ENCODE assay signal across 8 mouse cellular contexts in the genomic region with DNA sequence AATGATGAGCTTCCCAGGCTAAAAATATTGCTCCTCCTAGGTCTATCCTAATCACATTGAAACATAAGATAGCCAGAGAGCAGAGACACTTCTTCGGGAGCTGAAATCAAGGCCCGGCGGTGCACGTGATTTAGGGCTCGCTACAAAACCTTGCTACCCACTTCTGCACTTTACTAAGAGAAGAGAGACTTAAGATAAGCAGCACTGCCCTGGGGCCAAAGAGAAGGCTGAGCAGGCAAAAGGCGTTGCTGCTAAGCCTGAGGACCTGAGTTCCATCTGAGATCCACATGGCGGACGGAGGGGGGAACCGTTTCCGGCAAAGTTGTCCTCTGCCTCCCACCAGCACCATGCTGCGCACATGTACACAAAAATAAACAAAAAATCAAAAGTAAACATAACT. TPM values are rescaled to one million over a fixed set of nuclear protein-coding genes. Genes with fewer than 3 reads are reported as not detected.
DNase-seq lines count a peak whose midpoint lies in the region; ATAC-seq and TF ChIP-seq lines count a peak whose summit lies in the region.

No protein-coding gene starts in this region.

- WGBS in embryonic facial prominence, embryonic 11.5 days: 13% methylated on average over 11 of the region's 11 CpGs
- WGBS in intestine, embryonic 16.5 days: 10% methylated on average over 11 of the region's 11 CpGs
- 28% methylated on average over 11 of the region's 11 CpGs for WGBS in neural tube, embryonic 12.5 days

- H3K4me1 ChIP-seq in embryonic facial prominence, embryonic 11.5 days (ENCODE audit: control insufficient read depth, insufficient read depth, low read length): no peaks in the 10 kb centered on the region
- peaks cover 9% of the 10 kb centered on the region for H3K4me1 ChIP-seq in intestine, embryonic 16.5 days (ENCODE audit: control insufficient read depth, insufficient read depth, low read length)
- H3K4me1 ChIP-seq in neural tube, embryonic 12.5 days: peaks cover 16% of the 10 kb centered on the region

- H3K4me3 ChIP-seq in left cerebral cortex, adult 2 months: peak overlapping the region; percentile 97
- H3K4me3 ChIP-seq in embryonic facial prominence, embryonic 11.5 days (ENCODE audit: low read depth, low read length): peak overlapping the region; percentile 66
- H3K4me3 ChIP-seq in intestine, embryonic 16.5 days (ENCODE audit: low read length): peak overlapping the region; percentile 80
- peak overlapping the region; percentile 96 for H3K4me3 ChIP-seq in neural tube, embryonic 12.5 days

- H3K9me3 ChIP-seq in embryonic facial prominence, embryonic 11.5 days (replicated peaks; ENCODE audit: control insufficient read depth, low read length): no peaks in the 10 kb centered on the region
- no peaks in the 10 kb centered on the region for H3K9me3 ChIP-seq in intestine, embryonic 16.5 days (ENCODE audit: control insufficient read depth, low read length)
- no peaks in the 10 kb centered on the region for H3K9me3 ChIP-seq in neural tube, embryonic 12.5 days

- no peak for ATAC-seq in embryonic facial prominence, embryonic 11.5 days (replicated peaks; ENCODE audit: insufficient number of reproducible peaks, low FRiP score, low TSS enrichment, low read depth)
- ATAC-seq in intestine, embryonic 16.5 days: 0 out of 2 replicates have a peak, but pooled peaks have one; percentile 4
- ATAC-seq in neural tube, embryonic 12.5 days (ENCODE audit: low FRiP score, low read depth): no peak
- no peak for ATAC-seq in frontal cortex, adult (ENCODE audit: low TSS enrichment)

- H3K9ac ChIP-seq in embryonic facial prominence, embryonic 11.5 days (replicated peaks; ENCODE audit: low read length): peak overlapping the region; percentile 88
- H3K9ac ChIP-seq in intestine, embryonic 16.5 days (ENCODE audit: low read depth, low read length): peak overlapping the region; percentile 85
- peak overlapping the region; percentile 89 for H3K9ac ChIP-seq in neural tube, embryonic 12.5 days

- H3K27ac ChIP-seq in left cerebral cortex, adult 2 months: no peak overlapping the region; the same call in 1 of the 2 replicates
- no peak overlapping the region for H3K27ac ChIP-seq in embryonic facial prominence, embryonic 11.5 days (replicated peaks; ENCODE audit: low read depth, low read length)
- peak overlapping the region; percentile 47 for H3K27ac ChIP-seq in intestine, embryonic 16.5 days (ENCODE audit: low read length)
- H3K27ac ChIP-seq in neural tube, embryonic 12.5 days: no peak overlapping the region

- no peaks in the 10 kb centered on the region; the same call in 1 of the 2 replicates for H3K36me3 ChIP-seq in embryonic facial prominence, embryonic 11.5 days (replicated peaks; ENCODE audit: control insufficient read depth, insufficient read depth, low read depth, low read length)
- no peaks in the 10 kb centered on the region for H3K36me3 ChIP-seq in intestine, embryonic 16.5 days (ENCODE audit: control insufficient read depth, insufficient read depth, low read length)
- H3K36me3 ChIP-seq in neural tube, embryonic 12.5 days: no peaks in the 10 kb centered on the region; the same call in 1 of the 2 replicates

- H3K27me3 ChIP-seq in embryonic facial prominence, embryonic 11.5 days (ENCODE audit: control insufficient read depth, insufficient read depth, low read length): no peaks in the 10 kb centered on the region
- no peaks in the 10 kb centered on the region for H3K27me3 ChIP-seq in intestine, embryonic 16.5 days (replicated peaks; ENCODE audit: control insufficient read depth, insufficient read depth, low read length)
- no peaks in the 10 kb centered on the region for H3K27me3 ChIP-seq in neural tube, embryonic 12.5 days (replicated peaks)

- peak overlapping the region; percentile 90 for H3K4me2 ChIP-seq in embryonic facial prominence, embryonic 11.5 days (ENCODE audit: low read depth, low read length)
- H3K4me2 ChIP-seq in intestine, embryonic 16.5 days (ENCODE audit: low read depth, low read length): peak overlapping the region; percentile 86
- H3K4me2 ChIP-seq in neural tube, embryonic 12.5 days (replicated peaks): peak overlapping the region; percentile 93

- no peak for TF ChIP-seq CTCF in left cerebral cortex, adult 2 months (IDR thresholded peaks at IDR 0.05)

- intact Hi-C loops in left cerebral cortex, adult 2 months (cut with DNase I): no loop called here

- no peak for DNase-seq in left cerebral cortex, adult 2 months (ENCODE audit: extremely low spot score in 1 of 2, low spot score in 2 of 2)
- DNase-seq in left cerebral cortex, adult 8-10 months (ENCODE audit: low spot score in 2 of 2): no peak
- DNase-seq in embryonic facial prominence, embryonic 11.5 days (ENCODE audit: low spot score): no peak
- DNase-seq in frontal cortex, postnatal 10 days (ENCODE audit: low spot score in 2 of 2): no peak
- DNase-seq in thymus, postnatal 25 days: no peak

RNA-seq across cellular contexts. Expression of a gene that starts 1.1 kb away (rescaled TPM):
- total RNA-seq in left cerebral cortex, adult 2 months (2021): 10 to 100 TPM; 49.3 to 50.4 TPM
- 10 to 100 TPM; 51.7 to 61.3 (median 59.2) TPM for total RNA-seq in left cerebral cortex, adult 8-10 months (2022)
- 29.0 and 33.1 TPM in 2 replicates for polyA plus RNA-seq in embryonic facial prominence, embryonic 11.5 days (2014; fragmentation: Nextera tagmentation; extraction: Ambion mirVana)
- 63.3 and 64.3 TPM in 2 replicates for polyA plus RNA-seq in intestine, embryonic 16.5 days (2015; fragmentation: Nextera tagmentation; extraction: Ambion mirVana)
- polyA plus RNA-seq in neural tube, embryonic 12.5 days (2016; fragmentation: Nextera tagmentation; extraction: Ambion mirVana): 53.7 and 56.8 TPM in 2 replicates

RNA-seq across cellular contexts. Expression of a gene that starts 5.4 kb away (rescaled TPM):
- total RNA-seq in left cerebral cortex, adult 2 months (2021): 10 to 100 TPM; 62.2 to 69.7 TPM
- total RNA-seq in left cerebral cortex, adult 8-10 months (2022): 10 to 100 TPM; 55.8 to 62.6 (median 58.1) TPM
- 24.7 and 27.2 TPM in 2 replicates for polyA plus RNA-seq in embryonic facial prominence, embryonic 11.5 days (2014; fragmentation: Nextera tagmentation; extraction: Ambion mirVana)
- polyA plus RNA-seq in intestine, embryonic 16.5 days (2015; fragmentation: Nextera tagmentation; extraction: Ambion mirVana): 50.5 and 52.2 TPM in 2 replicates
- 33.3 and 36.0 TPM in 2 replicates for polyA plus RNA-seq in neural tube, embryonic 12.5 days (2016; fragmentation: Nextera tagmentation; extraction: Ambion mirVana)

RNA-seq across cellular contexts. Expression of a gene that starts 28.0 kb away (rescaled TPM):
- 10 to 100 TPM; 12.6 to 14.1 TPM for total RNA-seq in left cerebral cortex, adult 2 months (2021)
- total RNA-seq in left cerebral cortex, adult 8-10 months (2022): 10 to 100 TPM in 3 of 4 experiments, 1 to 10 TPM in 1; 8.3 to 14.0 (median 11.0) TPM
- polyA plus RNA-seq in embryonic facial prominence, embryonic 11.5 days (2014; fragmentation: Nextera tagmentation; extraction: Ambion mirVana): 0.67 TPM in 1 of 2 replicates, not detected in the other
- polyA plus RNA-seq in intestine, embryonic 16.5 days (2015; fragmentation: Nextera tagmentation; extraction: Ambion mirVana): 0.48 TPM in 1 of 2 replicates, not detected in the other
- 0.30 and 0.32 TPM in 2 replicates for polyA plus RNA-seq in neural tube, embryonic 12.5 days (2016; fragmentation: Nextera tagmentation; extraction: Ambion mirVana)

RNA-seq across cellular contexts. Expression of a gene that starts 38.9 kb away (rescaled TPM):
- 10 to 100 TPM; 30.5 to 32.7 TPM for total RNA-seq in left cerebral cortex, adult 2 months (2021)
- total RNA-seq in left cerebral cortex, adult 8-10 months (2022): 10 to 100 TPM; 24.4 to 29.1 (median 25.8) TPM
- 53.5 and 55.4 TPM in 2 replicates for polyA plus RNA-seq in embryonic facial prominence, embryonic 11.5 days (2014; fragmentation: Nextera tagmentation; extraction: Ambion mirVana)
- 16.8 and 20.4 TPM in 2 replicates for polyA plus RNA-seq in intestine, embryonic 16.5 days (2015; fragmentation: Nextera tagmentation; extraction: Ambion mirVana)
- polyA plus RNA-seq in neural tube, embryonic 12.5 days (2016; fragmentation: Nextera tagmentation; extraction: Ambion mirVana): 27.6 and 30.7 TPM in 2 replicates
